Mouse (Mus musculus) thymus, adult 2 months (tissue): Measurements from ENCODE around the gene Notch3.

ENCODE experiments used
- CTCF ChIP-seq: fragments of 200-500 bp; IDR thresholded peaks from 2 replicates; pipeline ENCODE4 v1.5.1; 2012; ENCODE audit warnings: mild to moderate bottlenecking, control low read depth, low read length, moderate library complexity, borderline replicate concordance; ENCODE audit not compliant: control insufficient read depth, poor library complexity, insufficient read depth; ENCODE audit errors: extremely low read depth
- POLR2A ChIP-seq: fragments of 200-500 bp; IDR thresholded peaks from 2 replicates; pipeline ENCODE4 v1.6.1; 2012; ENCODE audit warnings: mild to moderate bottlenecking, low read length, control low read depth, moderate library complexity; ENCODE audit not compliant: control insufficient read depth, poor library complexity, insufficient read depth; ENCODE audit errors: extremely low read depth

GRCm38 (mm10) chr17:32121833-32122586 is 44.6 kb downstream of the Notch3 start:
- TF ChIP-seq CTCF: no peak
- TF ChIP-seq POLR2A: no peak
